Mouse (Mus musculus) liver, adult 2 months (tissue): ENCODE measurements around the gene Elane. TPM values are rescaled to one million over a fixed set of nuclear protein-coding genes. Genes with fewer than 3 reads are reported as not detected.
A peak's percentile ranks its signal among the peaks of the same experiment; 100 is the strongest.

Experiments
- DNase-seq: peaks from one replicate; pipeline ENCODE4 v3.0.0-alpha.2; 2011; ENCODE audit warnings: low read depth, low spot score; ENCODE audit errors: extremely low read depth
- H3K27ac ChIP-seq: fragments of 200-500 bp; replicated peaks from 2 replicates; pipeline ENCODE4 v1.5.1; 2012; ENCODE audit warnings: low read depth, mild to moderate bottlenecking, control low read depth, inconsistent platforms, low read length; ENCODE audit not compliant: insufficient read depth
- H3K27me3 ChIP-seq: fragments of 200-500 bp; 2 replicates; pipeline ENCODE4 v1.6.1; 2012; ENCODE audit warnings: mild to moderate bottlenecking, moderate library complexity, low read length, inconsistent platforms; ENCODE audit not compliant: control insufficient read depth, insufficient read depth
- H3K36me3 ChIP-seq: fragments of 200-500 bp; 2 replicates; pipeline ENCODE4 v1.6.1; 2012; ENCODE audit warnings: low read length, inconsistent platforms; ENCODE audit not compliant: control insufficient read depth, insufficient read depth
- H3K4me1 ChIP-seq: fragments of 200-500 bp; 2 replicates; pipeline ENCODE4 v1.6.1; 2011; ENCODE audit warnings: low read length; ENCODE audit not compliant: control insufficient read depth, insufficient read depth
- H3K4me3 ChIP-seq: fragments of 200-500 bp; 2 replicates; pipeline ENCODE4 v1.5.1; 2011; ENCODE audit warnings: low read depth, mild to moderate bottlenecking, control low read depth, low read length, moderate library complexity; ENCODE audit not compliant: insufficient read depth
- H3K79me2 ChIP-seq: fragments of 200-500 bp; 2 replicates; pipeline ENCODE4 v1.6.1; 2012; ENCODE audit warnings: inconsistent platforms, mild to moderate bottlenecking, low read length, moderate library complexity; ENCODE audit not compliant: control insufficient read depth, insufficient read depth
- H3K9ac ChIP-seq: fragments of 200-500 bp; 2 replicates; pipeline ENCODE4 v1.6.1; 2012; ENCODE audit warnings: low read depth, mild to moderate bottlenecking, control low read depth, inconsistent platforms, low read length
- CTCF ChIP-seq: fragments of 200-500 bp; IDR thresholded peaks from 2 replicates; pipeline ENCODE4 v1.5.1; 2011; ENCODE audit warnings: low read depth, low read length, control low read depth
- POLR2A ChIP-seq: fragments of 200-500 bp; IDR thresholded peaks from 2 replicates; pipeline ENCODE4 v1.6.1; 2011; ENCODE audit warnings: low read length, control low read depth; ENCODE audit not compliant: insufficient read depth; ENCODE audit errors: extremely low read depth
- WGBS: fragments of 180-500 bp; shearing (Covaris S2); methylation state at CpG from one replicate; pipeline ENCODE4 v1.1.7; 2018; 5-methylcytosine and 5-hydroxymethylcytosine counted together
- polyA plus RNA-seq: library from polyadenylated mRNA; depleted of rRNA; stranded (reverse); fragments of >200 nt; gene quantifications from 2 replicates; pipeline ENCODE4 v1.2.3, GENCODE M21; 2012
- total RNA-seq: library from RNA; depleted of rRNA; stranded (reverse); fragments of >200 nt; gene quantifications from 2 replicates; pipeline ENCODE4 v1.2.3, GENCODE M21; 2014

Gene Elane
- total and polyA plus RNA-seq, 2 experiments, result 0.12 TPM; not detected in 1

DNA sequence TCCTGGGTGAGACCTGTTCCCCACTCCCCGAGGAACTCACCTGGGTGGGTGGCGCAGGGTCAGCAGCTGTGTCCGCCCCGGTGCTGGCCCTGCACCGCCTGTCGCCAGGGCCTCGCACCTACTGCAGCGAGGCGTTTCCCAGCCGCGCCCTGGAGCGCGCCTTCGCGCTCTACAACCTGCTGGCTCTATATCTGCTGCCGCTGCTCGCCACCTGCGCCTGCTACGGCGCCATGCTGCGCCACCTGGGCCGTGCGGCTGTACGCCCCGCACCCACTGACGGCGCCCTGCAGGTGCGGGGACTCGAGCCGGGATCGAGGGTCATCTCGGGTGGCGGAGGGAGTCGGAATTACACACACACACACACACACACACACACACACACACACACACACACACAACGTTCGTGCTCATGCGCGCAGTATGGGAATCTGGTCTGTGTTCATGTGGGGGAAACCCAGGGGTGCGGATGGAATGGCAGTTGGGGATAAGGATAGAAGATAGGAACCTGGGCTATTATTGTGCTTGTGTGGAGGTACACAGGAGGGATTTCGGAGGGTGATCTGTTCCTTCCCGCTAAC, 35.0 kb downstream of the Elane start, which contains the start of gene R3hdm4:
TSS of gene R3hdm4 (minus strand) at position 251 of the 578 bp plus-strand sequence.
- H3K9ac ChIP-seq, result no peak within 1 kb of the TSS
- peaks cover 6% of the 10 kb centered on the region; the same call in 1 of the 2 replicates for H3K79me2 ChIP-seq
- no peak for DNase-seq
- peaks cover 12% of the 10 kb centered on the region for H3K27me3 ChIP-seq
- no peak within 1 kb of the TSS for H3K27ac ChIP-seq
- 12% methylated on average over 41 of the region's 41 CpGs for WGBS
- H3K36me3 ChIP-seq, result no peaks in the 10 kb centered on the region
- no peak within 1 kb of the TSS for H3K4me3 ChIP-seq
- peaks cover 1% of the 10 kb centered on the region for H3K4me1 ChIP-seq
- TF ChIP-seq POLR2A, result no peak
- no peak for TF ChIP-seq CTCF

GRCm38 (mm10) chr10:79921572-79921971, 35.5 kb downstream of the Elane start:
- Histone ChIP-seq H3K36me3 (no peaks in the 10 kb centered on the region), H3K4me1 (peaks cover 5% of the 10 kb centered on the region), H3K4me3 (no peak overlapping the region), H3K27ac (no peak overlapping the region), H3K79me2 (peaks cover under 1% of the 10 kb centered on the region; the same call in 1 of the 2 replicates), H3K9ac (no peak overlapping the region), H3K27me3 (peaks cover 12% of the 10 kb centered on the region)
- DNase-seq, result no peak
- no peak for TF ChIP-seq CTCF
- TF ChIP-seq POLR2A, result no peak
- 23% methylated on average over 34 of the region's 34 CpGs for WGBS

GRCm38 (mm10) chr10:79924998-79925784, 39.1 kb downstream of the Elane start:
- peaks cover 10% of the 10 kb centered on the region for H3K27me3 ChIP-seq
- H3K79me2 ChIP-seq, result no peaks in the 10 kb centered on the region
- H3K36me3 ChIP-seq, result no peaks in the 10 kb centered on the region
- no peak overlapping the region for H3K27ac ChIP-seq
- H3K9ac ChIP-seq, result no peak overlapping the region
- 13% methylated on average over 29 of the region's 29 CpGs for WGBS
- peak; percentile 54 for DNase-seq
- TF ChIP-seq CTCF (peak; percentile 100), POLR2A (no peak)
- no peak overlapping the region for H3K4me3 ChIP-seq
- H3K4me1 ChIP-seq, result peaks cover 8% of the 10 kb centered on the region

DNA sequence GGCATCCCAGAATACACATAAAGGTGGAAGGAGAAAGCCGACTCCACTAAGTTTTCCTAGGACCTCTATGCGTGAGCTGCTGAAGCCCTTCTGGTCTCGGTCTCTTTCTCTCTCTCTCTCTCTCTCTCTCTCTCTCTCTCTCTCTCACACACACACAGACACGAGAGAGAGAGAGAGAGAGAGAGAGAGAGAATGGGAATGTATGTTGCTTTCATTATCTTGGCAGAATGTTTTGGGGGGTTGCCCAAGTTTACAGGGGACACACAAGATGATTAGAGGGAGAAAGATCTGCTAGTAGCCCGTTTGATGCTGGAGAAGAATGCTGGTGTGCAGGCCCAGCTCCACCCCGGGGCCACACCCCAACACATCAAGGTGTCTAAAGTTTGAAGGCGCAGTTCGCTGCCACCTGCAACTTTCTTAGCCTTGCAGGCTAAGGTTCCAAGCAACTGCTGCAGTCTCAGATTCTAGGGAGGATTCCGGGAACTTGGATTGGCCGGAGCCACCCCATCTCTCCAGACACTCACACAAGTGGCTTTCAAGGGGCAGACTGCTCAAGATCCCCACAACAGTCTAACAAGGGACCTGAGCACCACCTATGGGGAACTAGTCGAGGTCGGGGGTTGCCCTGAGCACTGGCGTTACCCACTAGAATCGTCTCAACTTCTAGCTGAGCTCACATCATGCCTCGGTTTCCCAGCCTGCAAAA, 39.9 kb downstream of the Elane start:
- peak overlapping the region; percentile 75 for H3K9ac ChIP-seq
- no peak for DNase-seq
- peaks cover 8% of the 10 kb centered on the region for H3K4me1 ChIP-seq
- H3K27ac ChIP-seq, result no peak overlapping the region
- peaks cover 3% of the 10 kb centered on the region for H3K27me3 ChIP-seq
- H3K36me3 ChIP-seq, result no peaks in the 10 kb centered on the region
- H3K79me2 ChIP-seq, result no peaks in the 10 kb centered on the region
- H3K4me3 ChIP-seq, result peak overlapping the region; percentile 88
- TF ChIP-seq POLR2A (no peak), CTCF (no peak)
- 31% methylated on average over 14 of the region's 15 CpGs for WGBS

DNA sequence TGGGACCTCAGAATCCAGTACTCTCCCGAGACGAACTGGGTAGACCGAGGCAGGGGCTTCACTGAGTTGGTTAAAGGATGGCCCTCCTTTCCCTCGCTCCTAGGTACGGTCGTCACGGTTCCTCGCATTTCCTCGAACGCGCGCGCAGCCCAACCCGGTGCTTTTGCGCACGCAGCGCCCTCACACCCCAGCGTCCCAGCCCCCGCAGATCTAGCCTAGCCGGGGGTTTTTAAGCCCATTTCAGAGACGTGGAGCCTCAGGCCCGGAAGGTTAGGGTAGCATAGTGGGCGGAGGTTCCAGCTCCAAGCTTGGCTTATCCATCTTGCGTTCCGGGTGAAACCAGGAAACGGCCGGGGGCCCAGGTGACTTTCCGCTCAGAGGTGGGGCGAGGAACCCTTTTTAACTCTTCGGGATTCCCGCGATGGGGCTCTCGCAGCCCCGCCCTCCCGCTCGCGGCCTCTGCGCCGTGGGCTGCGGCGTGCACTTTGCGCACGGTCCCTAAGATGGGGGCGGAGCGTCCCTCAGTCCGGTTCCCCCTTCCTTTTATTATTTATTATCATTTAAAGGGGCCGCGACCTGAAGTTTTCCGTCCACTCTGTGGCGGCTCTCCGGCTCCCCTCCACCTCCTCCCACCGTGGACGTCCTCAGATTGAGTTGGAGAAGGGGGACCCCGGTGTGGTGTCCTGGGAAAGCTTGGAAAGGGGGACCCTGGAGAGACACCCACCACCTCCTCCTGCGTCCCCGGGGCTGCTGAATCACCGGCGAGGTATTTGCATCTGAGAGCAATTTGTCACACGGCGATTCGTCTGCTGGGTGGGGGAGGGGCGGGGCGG, 40.7 kb downstream of the Elane start, which contains the start of gene Arid3a:
TSS of gene Arid3a (plus strand) at position 553 of the 833 bp plus-strand sequence.
- H3K9ac ChIP-seq, result peak within 1 kb of the TSS; percentile 87
- no peaks in the 10 kb centered on the region; the same call in 1 of the 2 replicates for H3K27me3 ChIP-seq
- peak; percentile 60 for DNase-seq
- under 1% methylated on average over 63 of the region's 63 CpGs for WGBS
- TF ChIP-seq CTCF (no peak), POLR2A (no peak)
- peak within 1 kb of the TSS; percentile 66 for H3K27ac ChIP-seq
- H3K79me2 ChIP-seq, result no peaks in the 10 kb centered on the region
- peak within 1 kb of the TSS; percentile 88 for H3K4me3 ChIP-seq
- H3K36me3 ChIP-seq, result no peaks in the 10 kb centered on the region
- peaks cover 8% of the 10 kb centered on the region for H3K4me1 ChIP-seq
